Mouse (Mus musculus) right cerebral cortex, postnatal 4 days (tissue): ENCODE measurements at regions not wholly inside any gene's neighbourhood (a gene's known extent, or its start where the extent isn't known, plus 50 kb on each side); places are given as distances from the start of the nearest gene placed in this dataset.

ENCODE experiments used
- DNase-seq: peaks from one replicate; pipeline ENCODE4 v3.0.0-alpha.2; 2022

DNA sequence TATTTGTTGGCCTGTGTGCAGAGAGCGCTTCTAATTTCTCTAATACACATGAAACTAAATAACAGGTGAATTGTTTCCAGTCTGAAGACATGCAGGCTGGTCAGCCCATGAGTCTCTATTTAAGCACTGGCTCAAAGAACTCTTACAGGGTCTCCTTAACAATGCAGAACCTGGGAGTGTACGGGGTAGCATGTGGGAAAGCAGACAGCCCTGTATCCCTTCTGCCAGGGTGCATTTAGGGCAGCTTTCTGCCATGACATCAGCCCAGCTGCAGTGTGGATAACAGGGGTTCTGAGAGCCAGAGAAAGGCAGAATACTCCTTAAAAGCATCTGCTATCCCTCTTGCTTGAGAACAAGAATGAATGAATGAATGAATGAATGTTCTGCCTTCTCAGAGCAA is 164.7 kb downstream of the Grb14 start:
- no peak for DNase-seq

DNA sequence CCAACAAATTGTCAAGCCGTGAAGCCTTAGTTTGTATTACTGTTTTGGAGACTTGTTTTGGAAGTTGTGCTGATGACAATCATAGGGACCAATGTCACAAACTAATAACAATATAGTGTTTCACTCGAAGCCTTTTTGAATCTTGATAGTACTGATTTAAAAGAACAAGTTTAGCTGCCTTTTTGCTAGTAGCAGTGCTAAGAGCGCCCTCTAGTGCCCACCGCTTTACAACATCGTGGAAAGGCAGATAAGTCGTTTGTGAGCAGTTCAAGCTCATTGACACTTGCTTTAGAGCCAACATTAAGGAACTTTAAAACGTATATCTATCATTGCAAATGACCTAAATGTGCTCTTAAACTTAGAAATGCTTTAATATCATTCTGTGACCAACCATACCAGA is 170.9 kb downstream of the Grb14 start:
- peak; percentile 97 for DNase-seq

DNA sequence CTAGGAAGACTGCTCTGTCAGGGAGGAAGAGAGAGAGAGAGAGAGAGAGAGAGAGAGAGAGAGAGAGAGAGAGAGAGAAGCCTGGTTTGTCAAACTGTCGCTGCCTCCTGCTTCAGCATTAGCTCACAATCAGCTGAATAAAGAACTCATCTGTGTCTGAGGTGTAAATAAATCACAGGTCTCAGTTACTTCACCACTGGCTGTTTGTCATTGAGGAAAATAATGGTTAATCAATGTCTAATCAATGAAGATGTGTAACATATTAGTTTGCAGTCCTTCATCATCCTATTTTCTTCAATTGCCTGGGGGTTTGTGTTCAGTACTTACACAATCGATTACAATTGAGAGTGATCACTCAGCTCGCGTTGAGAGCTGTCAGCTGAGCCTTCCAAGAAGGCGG is 171.9 kb downstream of the Grb14 start:
- no peak for DNase-seq

- DNase-seq, result no peak
Measured at GRCm38 (mm10) chr2:64851096-64851495, 173.7 kb downstream of the Grb14 start.

DNA sequence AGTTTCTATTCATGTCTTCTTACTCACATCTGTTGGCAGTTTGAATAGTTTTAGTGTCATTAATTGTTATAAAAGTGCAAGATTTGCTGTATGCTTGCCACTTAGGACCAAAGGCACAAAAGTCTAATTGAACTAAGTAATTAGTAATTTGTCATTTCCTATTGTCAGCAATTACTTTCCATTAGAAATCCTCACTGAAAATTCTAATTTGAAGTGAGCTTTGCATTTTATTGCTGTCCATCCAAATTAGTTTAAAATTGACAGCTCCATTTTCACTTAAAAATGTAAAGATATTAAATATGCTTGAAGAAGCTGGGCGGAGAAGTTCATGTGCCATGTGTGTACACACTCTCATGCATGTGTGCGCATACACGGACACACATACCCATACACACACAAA is 174.1 kb downstream of the Grb14 start:
- DNase-seq, result no peak

- peak; percentile 7 for DNase-seq
Measured at GRCm38 (mm10) chr2:64824494-64824893, 200.3 kb downstream of the Grb14 start.

DNA sequence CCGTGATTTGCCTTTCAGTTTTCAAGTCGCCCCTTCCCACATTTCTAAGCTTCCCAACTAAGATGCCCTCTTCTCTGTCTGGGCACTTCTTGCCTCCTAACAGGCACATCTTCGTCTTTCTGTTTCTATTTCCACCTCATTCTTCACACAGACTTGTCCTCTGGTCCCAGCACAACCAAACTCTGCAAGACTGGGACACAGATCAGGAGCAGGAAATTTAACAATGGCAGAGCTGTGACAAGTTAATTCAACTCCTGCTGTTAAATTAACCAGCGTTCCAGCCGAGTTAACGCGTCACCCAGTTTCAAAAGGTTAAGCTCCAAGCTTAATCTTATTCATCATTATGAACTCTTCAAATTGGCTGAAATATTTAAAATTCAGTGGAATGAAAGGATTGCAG is 200.9 kb downstream of the Grb14 start:
- DNase-seq, result no peak

GRCm38 (mm10) chr2:64823074-64823473 is 201.7 kb downstream of the Grb14 start:
- DNase-seq, result no peak

DNA sequence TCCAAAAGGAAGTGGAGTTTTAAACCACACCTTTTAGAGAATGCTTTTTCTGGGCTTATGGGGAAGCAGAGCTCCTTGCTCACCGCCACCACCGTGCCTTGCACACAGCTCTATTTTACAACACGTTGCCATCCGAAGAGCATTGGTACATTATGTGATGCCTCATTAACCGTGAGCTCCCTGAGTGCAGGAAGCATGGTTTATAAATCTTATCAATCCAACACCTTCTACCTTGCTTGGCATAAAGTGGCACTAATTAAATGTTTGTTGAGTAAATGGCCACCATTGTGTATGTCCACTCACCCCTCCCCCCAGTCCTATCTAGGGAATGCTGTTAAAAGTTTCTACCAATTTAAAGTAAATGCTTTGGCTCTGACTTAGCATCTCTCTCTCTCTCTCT is 206.6 kb downstream of the Grb14 start:
- DNase-seq, result no peak
